Mouse (Mus musculus) liver, adult 2 months (tissue): Measurements from ENCODE around the gene Itgav.

Experiments
- CTCF ChIP-seq: fragments of 200-500 bp; IDR thresholded peaks from 2 replicates; pipeline ENCODE4 v1.5.1; 2011; ENCODE audit warnings: low read depth, low read length, control low read depth
- POLR2A ChIP-seq: fragments of 200-500 bp; IDR thresholded peaks from 2 replicates; pipeline ENCODE4 v1.6.1; 2011; ENCODE audit warnings: low read length, control low read depth; ENCODE audit not compliant: insufficient read depth; ENCODE audit errors: extremely low read depth

DNA sequence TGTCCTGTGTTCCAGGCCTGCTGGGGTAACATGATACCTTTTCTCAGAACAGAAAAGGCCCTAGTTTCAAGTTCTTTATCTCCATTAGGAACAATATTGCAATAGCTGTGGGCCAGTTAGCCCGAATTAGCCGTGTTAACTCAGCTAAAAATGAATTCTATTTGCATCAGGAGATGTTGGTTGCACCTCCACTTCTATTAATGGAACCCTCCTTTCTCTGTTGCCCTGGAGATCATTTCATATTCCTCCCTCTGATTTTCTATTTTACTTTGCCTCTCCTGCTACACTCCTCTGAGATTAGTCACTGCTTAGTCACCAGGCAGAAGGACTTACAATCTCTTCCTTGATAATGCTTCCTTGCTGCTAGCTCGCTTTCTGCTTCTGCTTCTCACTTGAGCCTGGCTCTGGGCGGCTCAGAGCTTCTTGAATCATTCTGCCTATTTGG lies 4.1 kb downstream of the Itgav start:
- TF ChIP-seq POLR2A (no peak), CTCF (no peak)
